Mouse (Mus musculus) forebrain, embryonic 11.5 days (tissue): Measurements from ENCODE around the gene Neurod4. TPM values are rescaled to one million over a fixed set of nuclear protein-coding genes. Genes with fewer than 3 reads are reported as not detected.
A peak's percentile ranks its signal among the peaks of the same experiment; 100 is the strongest.

ENCODE experiments used
- ATAC-seq: fragments of 200-750 bp; cut with Nextera tagmentation; replicated peaks from 2 replicates; pipeline ENCODE4 v1.8.0; 2017; ENCODE audit warnings: moderate TSS enrichment; ENCODE audit not compliant: low FRiP score
- DNase-seq: peaks from one replicate; pipeline ENCODE4 v3.0.0-alpha.2; 2017; ENCODE audit warnings: low spot score
- H3K27ac ChIP-seq: fragments of 300-500 bp; sonication (generic); 2 replicates; pipeline ENCODE4 v1.5.1; 2014; ENCODE audit warnings: low read depth, low read length
- H3K27me3 ChIP-seq: fragments of 300-500 bp; sonication (generic); 2 replicates; pipeline ENCODE4 v1.6.1; 2014; ENCODE audit warnings: mild to moderate bottlenecking, low read length, mixed read lengths; ENCODE audit not compliant: control insufficient read depth, insufficient read depth
- H3K36me3 ChIP-seq: fragments of 300-500 bp; sonication (generic); 2 replicates; pipeline ENCODE4 v1.6.1; 2014; ENCODE audit warnings: mild to moderate bottlenecking, low read length, moderate library complexity, mixed read lengths; ENCODE audit not compliant: control insufficient read depth, insufficient read depth
- H3K4me1 ChIP-seq: fragments of 300-500 bp; sonication (generic); replicated peaks from 2 replicates; pipeline ENCODE4 v1.6.1; 2014; ENCODE audit warnings: low read length, mixed read lengths; ENCODE audit not compliant: control insufficient read depth, insufficient read depth
- H3K4me2 ChIP-seq: fragments of 300-500 bp; sonication (generic); 2 replicates; pipeline ENCODE4 v1.6.1; 2014; ENCODE audit warnings: low read depth, mild to moderate bottlenecking, low read length, moderate library complexity, mixed read lengths; ENCODE audit not compliant: severe bottlenecking
- H3K4me3 ChIP-seq: fragments of 300-500 bp; sonication (generic); 2 replicates; pipeline ENCODE4 v1.5.1; 2014; ENCODE audit warnings: low read depth, low read length
- H3K9ac ChIP-seq: fragments of 300-500 bp; sonication (generic); 2 replicates; pipeline ENCODE4 v1.6.1; 2014; ENCODE audit warnings: low read length
- H3K9me3 ChIP-seq: fragments of 300-500 bp; sonication (generic); 2 replicates; pipeline ENCODE4 v1.6.1; 2016; ENCODE audit warnings: low read length, mixed read lengths; ENCODE audit not compliant: control insufficient read depth
- WGBS: fragments of 180-500 bp; shearing (Covaris S2); extraction: QIAGEN DNeasy Blood & Tissue Kit; methylation state at CpG from one replicate; pipeline ENCODE4 v1.1.7; 2014; 5-methylcytosine and 5-hydroxymethylcytosine counted together
- polyA plus RNA-seq: library from polyadenylated mRNA; unstranded; fragments of >200 nt; fragmentation: Nextera tagmentation; extraction: Ambion mirVana; gene quantifications from 2 replicates; pipeline ENCODE4 v1.2.1, GENCODE M21; 2014

The Neurod4 gene
- polyA plus RNA-seq, 1 experiment from 2014 or later: 6.2 TPM

DNA sequence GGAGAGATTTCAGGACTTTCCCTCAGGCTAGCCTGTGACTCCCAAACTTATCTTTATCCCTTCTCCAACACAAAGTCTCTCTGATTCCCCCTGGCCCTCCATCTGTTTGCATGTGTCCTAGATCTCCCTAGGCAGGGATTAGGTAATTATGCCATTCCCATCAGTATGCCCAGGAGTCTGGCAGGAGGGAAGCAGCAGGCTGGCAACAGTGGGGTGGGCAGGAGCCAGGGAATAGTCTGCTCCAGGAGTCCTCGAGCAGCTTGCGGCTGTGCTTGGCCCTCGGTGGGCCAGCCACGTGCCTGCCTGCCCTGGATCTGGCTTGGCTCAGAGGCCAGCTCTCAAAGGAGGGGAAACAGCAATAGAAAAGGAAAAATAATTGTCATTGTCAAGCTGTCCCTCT, 16.8 kb downstream of the Neurod4 start:
- DNase-seq: no peak
- 74% methylated on average over 4 of the region's 4 CpGs for WGBS
- no peak overlapping the region for H3K4me2 ChIP-seq

DNA sequence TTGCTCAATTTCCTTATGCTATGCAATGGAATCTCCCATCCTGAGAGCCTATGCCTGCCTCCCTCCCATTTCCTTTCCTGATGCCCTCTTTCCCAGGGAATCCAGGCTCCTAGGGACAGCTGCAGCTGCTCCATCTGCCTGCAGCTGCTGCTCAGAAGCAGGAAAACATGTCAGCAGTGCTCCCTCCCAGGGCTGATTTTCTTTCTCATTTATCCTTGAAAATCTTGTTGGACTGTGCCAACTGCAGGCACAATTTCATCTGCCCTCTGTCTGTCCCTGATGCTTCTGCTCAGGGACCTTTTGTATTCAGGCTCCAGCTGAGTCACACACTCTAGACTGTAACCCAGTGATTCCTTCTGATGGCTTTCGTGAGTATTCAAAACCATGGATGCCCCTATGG, 20.6 kb downstream of the Neurod4 start:
- Histone ChIP-seq H3K4me3 (no peak overlapping the region), H3K4me1 (no peaks in the 10 kb centered on the region), H3K9ac (no peak overlapping the region), H3K27ac (no peak overlapping the region), H3K36me3 (no peaks in the 10 kb centered on the region), H3K4me2 (no peak overlapping the region), H3K27me3 (no peaks in the 10 kb centered on the region), H3K9me3 (no peaks in the 10 kb centered on the region)
- 64% methylated on average over 1 of the region's 1 CpGs for WGBS
- ATAC-seq: no peak
- DNase-seq: no peak

More for the DNA sequence above, 16.8 kb downstream of the Neurod4 start:
- no peak overlapping the region for H3K9ac ChIP-seq
- no peaks in the 10 kb centered on the region for H3K36me3 ChIP-seq
- no peak overlapping the region for H3K27ac ChIP-seq
- no peaks in the 10 kb centered on the region for H3K9me3 ChIP-seq
- no peaks in the 10 kb centered on the region for H3K4me1 ChIP-seq
- H3K4me3 ChIP-seq: no peak overlapping the region
- no peaks in the 10 kb centered on the region for H3K27me3 ChIP-seq
- ATAC-seq: no peak

GRCm38 (mm10) chr10:130244271-130244670, 35.8 kb downstream of the Neurod4 start:
- no peak overlapping the region for H3K4me2 ChIP-seq
- ATAC-seq (peak; percentile 72), DNase-seq (no peak)
- H3K27ac ChIP-seq: no peak overlapping the region
- H3K36me3 ChIP-seq: no peaks in the 10 kb centered on the region
- WGBS: 12% methylated on average over 2 of the region's 2 CpGs
- no peaks in the 10 kb centered on the region for H3K4me1 ChIP-seq
- H3K9ac ChIP-seq: no peak overlapping the region
- no peaks in the 10 kb centered on the region for H3K9me3 ChIP-seq
- no peak overlapping the region for H3K4me3 ChIP-seq
- H3K27me3 ChIP-seq: no peaks in the 10 kb centered on the region

DNA sequence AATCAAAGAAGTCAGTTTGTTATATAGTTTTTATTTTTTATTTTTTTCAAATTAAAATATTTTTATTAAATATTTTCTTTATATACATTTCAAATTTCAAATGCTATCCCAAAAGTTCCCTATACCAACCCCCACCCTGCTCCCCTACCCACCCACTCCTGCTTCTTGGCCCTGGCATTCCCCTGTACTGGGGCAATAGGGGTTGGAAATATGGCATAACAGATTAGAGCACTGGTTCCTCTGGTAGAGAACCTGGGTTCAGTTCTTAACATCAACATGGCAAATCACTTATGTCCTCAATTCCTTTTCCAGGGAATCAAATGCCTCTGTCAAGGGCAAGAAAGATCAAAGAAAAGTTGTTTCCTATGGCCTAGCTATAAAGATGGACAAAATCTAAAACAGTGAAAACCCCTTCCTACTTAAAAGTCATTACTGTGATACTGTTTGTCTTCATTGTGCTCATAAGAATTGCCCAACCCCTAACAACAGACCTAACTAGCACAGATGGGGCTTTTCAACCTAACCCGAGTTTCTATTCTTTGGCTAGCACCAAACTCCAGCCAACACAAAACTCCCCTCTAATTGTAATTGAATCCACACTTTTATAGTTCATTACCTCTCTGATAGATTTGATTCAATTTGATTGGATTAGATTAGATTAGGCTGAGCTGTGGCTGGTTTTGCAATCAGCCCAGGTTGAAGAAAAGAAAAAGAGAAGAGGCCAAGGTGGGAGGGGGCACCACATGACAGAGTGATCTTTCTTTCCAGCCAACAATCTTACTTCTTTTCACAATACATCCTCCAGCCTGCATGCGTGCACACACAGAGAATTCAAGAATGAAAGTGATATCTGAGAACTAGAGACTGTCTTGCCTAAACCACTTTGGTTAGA, 41.5 kb downstream of the Neurod4 start:
- Histone ChIP-seq H3K9me3 (no peaks in the 10 kb centered on the region), H3K36me3 (no peaks in the 10 kb centered on the region), H3K27ac (no peak overlapping the region; the same call in 1 of the 2 replicates), H3K27me3 (no peaks in the 10 kb centered on the region), H3K4me2 (no peak overlapping the region), H3K4me3 (no peak overlapping the region), H3K9ac (no peak overlapping the region), H3K4me1 (no peaks in the 10 kb centered on the region; the same call in 1 of the 2 replicates)
- 13% methylated on average over 2 of the region's 2 CpGs for WGBS
- ATAC-seq (peak; percentile 57; the same call in 1 of the 2 replicates), DNase-seq (no peak)

DNA sequence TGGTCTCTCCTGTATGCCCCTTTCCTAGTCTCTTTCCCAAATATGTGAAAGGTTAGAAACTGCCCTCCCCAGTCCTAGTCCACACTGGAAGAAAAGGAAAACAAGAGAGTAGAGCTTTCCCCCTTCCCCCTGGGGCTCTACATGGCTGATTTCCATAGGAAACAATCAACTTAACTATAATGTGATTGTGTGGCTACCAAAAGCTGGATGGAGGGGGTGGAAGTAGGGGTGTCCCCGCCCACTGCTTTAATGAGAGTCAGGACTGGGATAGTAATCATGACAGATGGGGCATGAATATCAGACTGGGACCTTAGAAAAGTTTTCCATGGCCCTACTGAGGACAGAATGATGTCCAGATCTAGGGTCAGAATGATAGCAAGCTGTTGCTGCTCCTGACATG, 45.5 kb downstream of the Neurod4 start:
- Histone ChIP-seq H3K36me3 (no peaks in the 10 kb centered on the region), H3K9ac (no peak overlapping the region), H3K9me3 (no peaks in the 10 kb centered on the region), H3K27ac (no peak overlapping the region), H3K4me3 (no peak overlapping the region), H3K4me1 (no peaks in the 10 kb centered on the region; the same call in 1 of the 2 replicates), H3K4me2 (no peak overlapping the region), H3K27me3 (no peaks in the 10 kb centered on the region)
- DNase-seq: no peak
- ATAC-seq: peak; percentile 43
- WGBS: 52% methylated on average over 1 of the region's 1 CpGs

DNA sequence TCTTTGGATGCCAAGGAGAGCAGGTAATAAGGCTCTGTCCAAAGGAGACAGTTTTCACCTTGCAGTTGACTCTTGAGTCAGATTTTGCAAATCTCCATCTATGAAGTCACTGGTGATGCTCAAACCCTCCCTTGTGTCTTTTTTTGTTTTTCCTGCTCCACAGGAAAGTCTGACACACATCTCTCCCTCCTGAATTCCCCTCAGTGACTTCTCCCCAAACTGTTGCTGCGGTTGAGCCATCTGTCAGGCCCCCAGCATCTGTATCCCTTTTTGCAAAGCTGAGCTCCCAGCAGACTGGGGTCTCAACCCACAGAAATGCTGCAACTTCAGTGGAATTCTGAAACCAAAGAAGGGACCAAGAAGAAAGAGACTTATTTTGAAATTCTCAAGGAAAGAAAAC, 47.9 kb downstream of the Neurod4 start:
- H3K9me3 ChIP-seq: no peaks in the 10 kb centered on the region
- no peak for ATAC-seq
- 50% methylated on average over 1 of the region's 1 CpGs for WGBS
- H3K4me1 ChIP-seq: no peaks in the 10 kb centered on the region; the same call in 1 of the 2 replicates
- no peak for DNase-seq
- H3K36me3 ChIP-seq: no peaks in the 10 kb centered on the region
- no peak overlapping the region for H3K4me3 ChIP-seq
- no peak overlapping the region for H3K9ac ChIP-seq
- H3K4me2 ChIP-seq: no peak overlapping the region
- no peak overlapping the region for H3K27ac ChIP-seq
- H3K27me3 ChIP-seq: no peaks in the 10 kb centered on the region

DNA sequence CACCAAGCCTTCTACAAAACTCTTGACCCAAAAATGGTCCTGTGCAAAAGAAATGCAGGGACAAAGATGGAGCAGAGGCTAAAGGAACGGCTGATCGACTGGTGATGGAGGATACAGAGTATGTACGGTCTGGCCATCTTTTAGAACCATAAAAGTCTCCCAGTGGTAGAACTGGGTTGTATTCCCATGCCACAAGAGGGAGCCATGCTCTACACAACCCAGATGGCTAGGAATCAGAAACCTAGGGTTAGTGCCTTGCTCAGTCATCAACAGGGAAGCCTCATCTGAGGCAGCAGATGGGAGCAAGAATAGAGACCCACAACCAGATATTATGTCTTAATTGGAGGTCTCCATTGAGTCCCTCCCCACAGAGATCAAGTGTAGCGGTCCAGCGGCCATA, 50.5 kb downstream of the Neurod4 start:
- Histone ChIP-seq H3K4me2 (no peak overlapping the region), H3K4me3 (no peak overlapping the region), H3K4me1 (no peaks in the 10 kb centered on the region; the same call in 1 of the 2 replicates), H3K9me3 (no peaks in the 10 kb centered on the region), H3K27ac (no peak overlapping the region), H3K9ac (no peak overlapping the region), H3K36me3 (no peaks in the 10 kb centered on the region), H3K27me3 (no peaks in the 10 kb centered on the region)
- ATAC-seq (0 out of 2 replicates have a peak, but pooled peaks have one; percentile 23), DNase-seq (no peak)
- WGBS: 83% methylated on average over 5 of the region's 5 CpGs

- WGBS: 0% methylated on average over 1 of the region's 1 CpGs
- no peak overlapping the region for H3K9ac ChIP-seq
- no peak overlapping the region for H3K4me2 ChIP-seq
- H3K4me1 ChIP-seq: no peaks in the 10 kb centered on the region
- H3K27ac ChIP-seq: no peak overlapping the region
- peak; percentile 91 for ATAC-seq
- H3K27me3 ChIP-seq: no peaks in the 10 kb centered on the region
- peak; percentile 76 for DNase-seq
- H3K36me3 ChIP-seq: no peaks in the 10 kb centered on the region
- H3K4me3 ChIP-seq: no peak overlapping the region
- H3K9me3 ChIP-seq: no peaks in the 10 kb centered on the region
Measured at GRCm38 (mm10) chr10:130228246-130228645, 51.8 kb downstream of the Neurod4 start.

- Histone ChIP-seq H3K9ac (no peak overlapping the region), H3K36me3 (no peaks in the 10 kb centered on the region), H3K27me3 (no peaks in the 10 kb centered on the region), H3K27ac (no peak overlapping the region), H3K4me1 (no peaks in the 10 kb centered on the region), H3K4me3 (no peak overlapping the region), H3K4me2 (no peak overlapping the region), H3K9me3 (no peaks in the 10 kb centered on the region)
- no peak for DNase-seq
- 74% methylated on average over 3 of the region's 3 CpGs for WGBS
- no peak for ATAC-seq
Measured at GRCm38 (mm10) chr10:130225034-130225433, 55.0 kb downstream of the Neurod4 start.
